In genomic region chr11:46165866-46166585, GRCm38 (mm10) we compare ENCODE assay signal across 8 mouse cellular contexts. TPM values are rescaled to one million over a fixed set of nuclear protein-coding genes. Genes with fewer than 3 reads are reported as not detected.
A peak's percentile ranks its signal among the peaks of the same experiment; 100 is the strongest.
DNase-seq lines count a peak whose midpoint lies in the region; ATAC-seq and TF ChIP-seq lines count a peak whose summit lies in the region.

Gene Nipal4, minus strand, starts transcription at chr11:46166508.

- WGBS in intestine, postnatal 0 days = 2% methylated on average over 40 of the region's 40 CpGs
- WGBS in midbrain, embryonic 11.5 days = 3% methylated on average over 40 of the region's 40 CpGs

- peak within 1 kb of the TSS; percentile 59 for H3K4me3 ChIP-seq in embryonic fibroblast, embryonic 13.5 days (ENCODE audit: insufficient read depth, low read length)
- peak within 1 kb of the TSS; percentile 52 for H3K4me3 ChIP-seq in intestine, postnatal 0 days (ENCODE audit: low read depth, low read length)
- peak within 1 kb of the TSS; percentile 40 for H3K4me3 ChIP-seq in midbrain, embryonic 11.5 days (ENCODE audit: low read depth, low read length)

- ATAC-seq in activated CD4-positive, CD25-positive, alpha-beta regulatory T cell, adult 4 months = peak; percentile 36
- ATAC-seq in intestine, postnatal 0 days = peak; percentile 60
- peak; percentile 66 for ATAC-seq in midbrain, embryonic 11.5 days (ENCODE audit: low FRiP score)

- no peak for TF ChIP-seq CTCF in embryonic fibroblast, embryonic 13.5 days (IDR thresholded peaks at IDR 0.05; ENCODE audit: borderline replicate concordance, insufficient read depth, low read length)
- TF ChIP-seq CTCF in intestine, postnatal 0 days (IDR thresholded peaks at IDR 0.05; ENCODE audit: low read depth) = no peak

- TF ChIP-seq POLR2A in embryonic fibroblast, embryonic 13.5 days (IDR thresholded peaks at IDR 0.05; ENCODE audit: low read depth, low read length) = peak; percentile 58

- no peaks in the 10 kb centered on the region for H3K36me3 ChIP-seq in intestine, postnatal 0 days (ENCODE audit: control insufficient read depth, insufficient read depth)
- H3K36me3 ChIP-seq in midbrain, embryonic 11.5 days (ENCODE audit: control insufficient read depth, insufficient read depth, low read length) = no peaks in the 10 kb centered on the region

- DNase-seq in layer of hippocampus, adult 9-11 months = peak; percentile 42
- DNase-seq in layer of hippocampus, adult 9-10 months (ENCODE audit: low spot score) = no peak
- peak; percentile 90 for DNase-seq in midbrain, embryonic 11.5 days (ENCODE audit: low spot score, missing footprints)
- DNase-seq in urinary bladder, postnatal 10 days (ENCODE audit: low spot score) = peak; percentile 23
- no peak for DNase-seq in cerebellum, postnatal 4 days (ENCODE audit: low spot score in 2 of 2)

- no peaks in the 10 kb centered on the region for H3K9me3 ChIP-seq in intestine, postnatal 0 days (ENCODE audit: control insufficient read depth)
- no peaks in the 10 kb centered on the region for H3K9me3 ChIP-seq in midbrain, embryonic 11.5 days (ENCODE audit: control insufficient read depth, low read length)

- no peaks in the 10 kb centered on the region for H3K4me1 ChIP-seq in embryonic fibroblast, embryonic 13.5 days (ENCODE audit: control insufficient read depth, insufficient read depth, low read length)
- no peaks in the 10 kb centered on the region for H3K4me1 ChIP-seq in intestine, postnatal 0 days (replicated peaks; ENCODE audit: control insufficient read depth, insufficient read depth, low read length)
- no peaks in the 10 kb centered on the region for H3K4me1 ChIP-seq in midbrain, embryonic 11.5 days (ENCODE audit: control insufficient read depth, insufficient read depth, low read length)

- H3K9ac ChIP-seq in intestine, postnatal 0 days (ENCODE audit: low read depth, low read length) = peak within 1 kb of the TSS; percentile 54
- H3K9ac ChIP-seq in midbrain, embryonic 11.5 days (ENCODE audit: low read length) = peak within 1 kb of the TSS; percentile 51

- H3K4me2 ChIP-seq in intestine, postnatal 0 days (replicated peaks; ENCODE audit: low read depth) = peak within 1 kb of the TSS; percentile 93
- H3K4me2 ChIP-seq in midbrain, embryonic 11.5 days = peak within 1 kb of the TSS; percentile 91

- H3K27me3 ChIP-seq in intestine, postnatal 0 days (replicated peaks; ENCODE audit: control insufficient read depth, insufficient read depth, low read length) = no peaks in the 10 kb centered on the region
- 0 out of 2 replicates have a peak, but pooled peaks cover 4% of the 10 kb centered on the region for H3K27me3 ChIP-seq in midbrain, embryonic 11.5 days (ENCODE audit: control insufficient read depth, insufficient read depth, low read length)

- no peak within 1 kb of the TSS for H3K27ac ChIP-seq in embryonic fibroblast, embryonic 13.5 days (ENCODE audit: insufficient read depth, low read length)
- H3K27ac ChIP-seq in intestine, postnatal 0 days (ENCODE audit: low read depth, low read length) = no peak within 1 kb of the TSS
- H3K27ac ChIP-seq in midbrain, embryonic 11.5 days (ENCODE audit: low read depth, low read length) = no peak within 1 kb of the TSS

RNA-seq across cellular contexts. Expression of gene Nipal4, which starts in this region (rescaled TPM):
- under 1 TPM in 1 of 2 experiments, not detected in 1; 0.41 TPM for polyA plus RNA-seq in activated CD4-positive, CD25-positive, alpha-beta regulatory T cell, adult 4 months (2017; shearing (Covaris generic))
- polyA plus RNA-seq in embryonic fibroblast, embryonic 13.5 days (2011; ENCODE audit: insufficient read length, low read depth, missing spikeins) = 8.6 and 15.5 TPM in 2 replicates
- 2.1 and 2.9 TPM in 2 replicates for polyA plus RNA-seq in intestine, postnatal 0 days (2015; fragmentation: Nextera tagmentation; extraction: Ambion mirVana)
- 1.0 and 1.4 TPM in 2 replicates for polyA plus RNA-seq in midbrain, embryonic 11.5 days (2014; fragmentation: Nextera tagmentation; extraction: Ambion mirVana)

Comparison
In these comparisons a context has a peak if more than half of its experiments do, and no peak if none do; other contexts are left out.
1. DNase-seq: peak in layer of hippocampus, adult 9-11 months (single experiment), midbrain, embryonic 11.5 days (single experiment) and urinary bladder, postnatal 10 days (single experiment); none in layer of hippocampus, adult 9-10 months (single experiment) and cerebellum, postnatal 4 days (0 of 2).
2. Peak in ATAC-seq in activated CD4-positive, CD25-positive, alpha-beta regulatory T cell, adult 4 months; RNA of the gene not detected or under 1 TPM.
3. Peak in every context shown above with its lines, with median percentiles within 50 percentile points of each other: ATAC-seq and H3K4me3 ChIP-seq.